Mouse (Mus musculus): ENCODE measurements around the gene Pigb.
A peak's percentile ranks its signal among the peaks of the same experiment; 100 is the strongest.
"Not testable (repeated sequence)": the region's sequence is repeated elsewhere in the genome, so short reads cannot be mapped to it uniquely, and the experiment has no call there.

Pigb gene

DNA sequence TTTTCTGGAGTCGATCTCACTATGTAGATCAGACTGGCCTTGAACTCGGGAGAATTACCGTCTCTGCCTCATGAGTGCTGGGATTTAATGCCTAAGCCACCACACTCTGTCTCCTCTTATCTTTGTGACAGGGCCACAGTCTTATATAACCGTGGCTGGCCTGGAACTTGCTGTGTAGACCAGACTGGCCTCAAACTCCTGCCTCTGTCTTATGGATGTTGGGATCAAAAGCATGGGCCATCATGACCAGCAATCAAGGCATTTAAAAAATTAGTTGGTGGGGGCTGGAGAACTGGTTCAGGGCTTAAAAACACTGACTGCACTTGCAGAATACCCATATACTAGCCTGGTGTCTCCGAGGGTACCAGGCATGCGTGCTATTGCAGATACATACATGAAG lies at the start of gene Pigb:
Gene Pigb (minus strand): TSS at position 299 of the 400 bp plus-strand sequence.
- DNase-seq (ENCODE audit: low spot score): no peak

DNA sequence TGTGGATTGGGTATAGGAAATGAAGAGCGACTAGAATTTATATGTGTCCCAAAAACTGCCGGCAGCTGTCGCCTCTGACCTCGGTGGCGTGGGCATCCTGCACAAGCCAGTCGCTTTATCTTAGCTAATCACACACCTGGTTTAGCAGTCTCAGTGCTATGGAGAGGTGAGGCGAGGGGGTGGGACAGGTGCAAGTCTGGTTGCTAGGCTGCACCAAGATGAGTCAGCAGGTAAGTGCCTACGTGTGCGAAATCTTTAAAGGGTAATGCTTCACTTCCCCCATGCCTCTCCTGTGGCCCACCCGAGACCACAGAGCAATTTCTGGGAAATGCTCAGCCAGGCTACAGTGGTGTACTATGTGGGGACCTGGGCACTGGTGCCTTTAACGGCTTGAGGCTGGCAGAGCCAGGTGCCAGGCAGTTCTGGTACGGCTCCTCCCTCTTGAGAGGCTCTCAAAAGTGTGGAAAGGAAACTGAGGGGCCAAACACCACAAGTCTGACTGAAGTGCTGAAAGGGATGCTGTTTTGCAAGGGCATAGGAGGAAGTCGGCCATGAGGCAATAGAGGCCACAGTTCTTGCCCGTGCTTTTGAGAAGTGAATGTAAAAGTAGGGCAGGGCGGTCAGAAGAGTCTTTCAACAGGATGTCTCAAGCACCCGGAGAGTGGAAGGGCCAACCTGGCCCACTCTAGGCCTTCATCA lies 49.2 kb upstream of the Pigb start:
- no peak for DNase-seq (ENCODE audit: low spot score)

DNA sequence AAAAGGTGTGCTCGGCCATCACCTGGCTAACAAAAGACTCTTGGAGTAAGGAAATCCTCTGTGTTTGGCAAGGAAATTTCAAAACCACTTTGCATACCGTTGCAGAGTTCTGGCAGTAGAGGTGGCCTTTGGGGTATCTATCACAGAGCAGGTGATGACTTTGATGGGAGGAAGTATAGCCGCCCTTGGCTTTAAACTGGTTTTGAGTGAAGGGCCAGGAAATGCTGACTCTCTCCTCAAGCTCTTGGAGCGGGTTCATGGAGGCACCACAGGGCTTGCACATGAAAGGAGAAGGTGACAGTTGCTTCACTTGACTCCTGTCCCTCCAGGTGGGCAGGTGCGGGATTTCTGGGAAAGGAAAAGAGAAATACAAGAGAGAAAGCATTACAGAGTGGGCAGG lies 47.4 kb upstream of the Pigb start:
- no peak for DNase-seq (ENCODE audit: low spot score)

DNA sequence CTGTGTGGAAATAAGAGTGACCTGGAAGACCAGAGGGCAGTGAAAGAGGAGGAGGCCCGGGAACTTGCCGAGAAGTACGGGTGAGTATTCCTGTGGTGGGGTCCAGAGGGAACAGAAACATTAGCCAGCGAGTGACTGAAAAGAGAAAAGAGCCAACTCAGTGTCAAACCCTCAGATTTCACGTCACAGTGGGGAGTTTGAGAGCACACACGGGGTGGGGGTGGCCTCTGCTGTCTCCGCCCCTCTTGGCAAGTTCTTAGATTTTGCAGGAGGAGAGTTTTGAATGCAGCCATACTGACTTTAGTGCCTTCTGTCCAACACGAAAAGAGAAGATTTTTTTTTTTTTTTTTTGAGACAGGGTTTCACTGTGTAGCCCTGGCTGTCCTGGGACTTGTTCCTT lies 46.9 kb upstream of the Pigb start:
- DNase-seq (ENCODE audit: low spot score): no peak

DNA sequence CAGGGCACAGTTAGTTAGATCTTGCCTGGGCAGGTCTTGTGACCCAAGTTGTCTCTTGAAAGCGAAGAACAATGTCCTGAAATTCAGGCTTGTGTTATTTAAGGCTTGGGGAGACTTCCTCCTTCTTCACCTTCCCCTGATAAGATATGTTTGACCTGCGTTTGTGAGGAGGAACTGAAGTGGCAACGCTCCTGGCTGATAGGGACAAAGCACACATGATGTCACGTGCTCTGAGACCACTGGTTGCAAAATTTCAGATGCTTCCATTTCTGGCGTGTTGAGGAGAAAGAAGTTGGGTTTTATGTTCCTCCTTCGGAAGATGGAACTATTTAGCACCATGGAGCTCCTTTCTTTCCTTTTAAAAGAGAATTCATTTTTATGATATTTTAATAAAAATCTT lies 45.7 kb upstream of the Pigb start:
- DNase-seq (ENCODE audit: low spot score): no peak

DNA sequence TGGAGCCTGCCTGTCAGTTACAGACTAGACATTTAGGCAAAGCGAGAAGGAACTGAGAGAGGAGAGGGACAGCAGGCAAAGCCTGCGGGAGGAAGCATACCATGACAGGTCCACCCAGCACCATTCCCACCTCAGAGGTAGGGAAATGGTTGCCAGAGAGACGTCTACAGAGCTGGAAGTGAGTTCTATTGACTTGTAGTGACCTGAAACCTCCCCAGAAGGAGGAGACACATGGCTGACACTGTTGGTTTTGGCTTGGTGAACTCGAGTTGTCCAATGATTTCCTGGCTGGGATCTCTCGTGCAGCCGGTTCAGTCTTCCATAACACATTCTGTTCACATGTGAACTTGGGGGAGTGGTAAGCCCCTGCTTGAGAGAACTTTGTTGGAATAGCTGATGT lies 43.8 kb upstream of the Pigb start:
- DNase-seq (ENCODE audit: low spot score): no peak

DNA sequence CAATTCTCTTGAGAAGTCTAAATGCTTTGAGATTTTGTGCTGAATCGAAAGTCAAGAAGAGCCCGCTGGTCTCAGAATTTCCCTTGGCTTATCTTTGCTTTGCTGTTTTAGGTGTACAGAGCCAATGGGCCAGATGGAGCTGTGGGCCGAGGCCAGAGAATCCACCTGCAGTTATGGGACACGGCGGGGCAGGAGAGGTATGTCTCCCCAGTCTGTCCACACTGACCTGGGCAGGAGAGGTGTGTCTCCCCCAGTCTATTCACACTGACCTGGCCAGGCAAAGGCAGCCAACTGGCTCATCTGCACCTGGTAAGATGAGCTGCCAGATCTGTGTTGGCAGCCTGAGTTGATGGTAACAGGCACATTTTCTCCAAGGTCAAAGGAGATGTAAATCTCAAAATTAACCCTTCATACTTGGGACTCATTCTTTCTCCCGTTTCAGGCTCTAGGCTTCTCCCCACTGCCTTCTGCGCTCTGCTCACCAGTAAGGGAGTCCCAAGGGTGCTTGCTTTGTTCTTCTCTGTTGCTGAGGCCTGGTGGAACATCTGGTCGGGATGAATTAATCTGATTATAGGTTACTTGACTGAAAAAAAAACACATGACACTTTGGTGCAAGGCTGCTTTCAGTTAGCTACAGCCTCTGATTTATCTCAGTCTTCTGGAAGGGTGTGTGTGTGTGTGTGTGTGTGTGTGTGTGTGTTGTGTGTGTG lies 42.3 kb upstream of the Pigb start:
- no peak for DNase-seq (ENCODE audit: low spot score)

DNA sequence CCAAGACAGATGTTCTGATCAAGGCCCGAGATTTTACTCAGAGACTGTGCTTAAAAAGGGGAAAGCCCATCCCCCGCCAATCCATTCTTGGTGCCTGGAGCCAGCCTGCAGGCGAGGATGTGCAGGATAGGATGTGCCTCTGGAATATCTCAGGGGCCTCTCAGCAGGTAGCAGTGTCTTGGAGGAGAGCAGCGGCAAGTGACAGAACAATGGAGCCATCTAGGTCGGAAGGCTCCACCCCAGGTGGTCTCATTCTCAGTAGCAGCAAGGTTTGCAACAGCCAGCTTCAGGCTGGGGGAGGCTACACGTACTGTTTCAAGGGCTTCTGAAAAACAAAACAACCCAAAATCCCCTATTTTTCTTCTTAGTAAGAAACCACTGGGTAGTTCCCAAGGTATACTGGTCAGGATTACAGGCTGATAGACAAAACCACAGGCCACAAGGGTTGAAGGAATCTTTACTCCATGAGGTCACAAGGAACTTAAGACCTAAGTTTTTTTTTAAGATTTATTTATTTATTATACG lies 39.7 kb upstream of the Pigb start:
- no peak for DNase-seq (ENCODE audit: low spot score)

DNA sequence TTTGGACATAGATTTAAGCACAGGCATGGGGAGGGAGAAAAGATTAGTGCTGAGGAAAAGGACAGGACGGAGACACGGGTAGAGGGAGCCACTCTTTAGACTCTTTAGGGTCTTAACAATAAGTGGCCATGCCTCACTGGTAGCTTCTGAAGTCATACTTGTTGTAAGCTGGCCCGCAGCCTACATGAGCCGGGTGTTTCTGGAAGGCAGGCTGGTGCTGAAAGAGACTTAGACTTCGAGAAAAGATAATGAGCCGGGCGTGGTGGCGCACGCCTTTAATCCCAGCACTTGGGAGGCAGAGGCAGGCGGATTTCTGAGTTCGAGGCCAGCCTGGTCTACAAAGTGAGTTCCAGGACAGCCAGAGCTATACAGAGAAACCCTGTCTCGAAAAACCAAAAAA lies 39.2 kb upstream of the Pigb start:
- not testable (repeated sequence) for DNase-seq (ENCODE audit: low spot score)

DNA sequence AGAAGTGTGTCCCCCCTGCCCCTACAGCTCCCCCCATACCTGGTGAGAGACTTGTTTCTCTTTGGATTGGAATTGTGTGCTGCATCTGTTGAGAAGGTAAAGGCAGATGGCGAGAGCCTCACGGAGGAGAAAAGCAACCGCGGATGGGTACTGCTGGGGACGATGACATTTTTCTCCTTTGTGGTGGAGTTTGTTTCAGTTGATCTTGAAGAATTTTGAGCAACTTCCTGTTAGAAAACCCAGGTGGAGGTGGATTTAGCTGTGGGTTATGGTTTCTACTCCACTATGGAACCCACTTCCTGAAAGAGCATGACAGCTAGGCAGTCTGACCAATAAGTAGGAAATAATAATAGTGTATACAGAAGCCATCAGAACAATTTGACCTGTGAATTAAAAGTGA lies 33.0 kb upstream of the Pigb start:
- no peak for DNase-seq (ENCODE audit: low spot score)

DNA sequence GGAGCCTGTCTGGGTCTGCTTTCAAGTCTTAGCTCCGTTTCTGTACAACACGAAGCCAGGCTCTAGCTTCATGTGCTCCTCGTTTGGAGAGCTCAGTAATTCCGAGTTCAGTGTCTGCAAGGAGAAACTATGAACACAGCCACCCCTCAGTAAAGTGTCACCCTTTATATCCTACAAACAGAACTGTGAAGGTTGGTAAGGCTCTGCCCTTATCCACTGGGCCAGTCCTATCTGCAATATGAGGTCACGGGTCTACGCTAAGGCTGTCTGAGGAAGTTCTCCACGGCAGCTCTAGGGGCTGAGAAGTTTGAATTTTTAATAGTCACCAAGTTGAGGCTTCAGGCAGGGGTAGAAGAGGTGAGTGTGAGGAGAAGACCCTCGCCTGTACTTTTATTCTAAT lies 32.2 kb upstream of the Pigb start:
- DNase-seq (ENCODE audit: low spot score): no peak

DNA sequence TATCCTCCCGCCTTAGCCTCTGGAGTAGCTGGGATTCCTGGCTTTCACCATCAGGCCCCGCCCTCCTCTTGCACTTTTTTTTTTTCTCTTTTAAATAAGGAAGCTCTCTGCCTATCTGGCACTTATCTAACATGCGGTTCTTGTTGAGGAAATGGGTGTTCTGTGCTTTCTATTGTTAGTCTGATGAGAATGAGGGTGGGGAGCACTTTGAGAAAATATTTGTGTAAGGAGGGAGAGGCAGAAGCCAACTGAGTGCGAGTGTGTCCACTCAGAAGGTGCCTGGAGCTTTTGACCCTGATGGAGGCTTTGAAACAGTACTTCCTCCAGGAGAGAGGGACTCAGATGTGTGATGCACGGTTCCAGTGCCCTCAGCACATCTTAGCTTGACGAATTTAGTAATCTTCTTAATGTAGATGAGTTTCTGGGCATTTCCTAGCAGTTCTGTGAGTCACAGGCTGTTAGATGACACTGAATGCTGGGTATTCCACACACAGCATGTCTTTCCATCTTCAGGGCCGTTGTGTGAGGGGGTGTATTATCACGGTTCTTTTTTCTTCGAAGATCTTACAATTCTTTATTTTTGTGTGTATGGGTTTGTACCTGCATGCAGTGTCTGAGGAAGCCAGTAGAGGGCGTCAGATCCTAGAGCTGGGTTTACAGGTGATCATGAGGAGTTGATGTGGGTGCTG lies 30.9 kb upstream of the Pigb start:
- DNase-seq (ENCODE audit: low spot score): no peak

DNA sequence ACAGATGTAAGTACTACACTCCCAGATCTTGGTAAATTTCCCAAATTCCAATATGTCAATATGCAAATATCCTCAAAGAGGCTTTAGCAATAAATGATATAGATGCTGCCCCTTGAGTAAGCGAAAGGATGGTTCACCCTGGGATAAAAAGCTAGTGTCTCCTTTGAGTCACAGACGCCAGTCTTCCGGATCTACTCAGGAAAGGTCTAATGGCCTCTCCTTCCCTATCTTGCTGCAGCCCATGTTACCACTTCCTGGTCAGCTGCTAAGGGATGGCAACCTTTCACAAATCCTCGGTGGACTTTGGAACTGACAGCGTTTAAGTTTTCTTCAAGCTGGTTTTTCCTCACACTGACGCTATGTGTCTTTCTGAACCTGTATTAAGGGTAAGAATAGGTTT lies 28.5 kb upstream of the Pigb start:
- DNase-seq (ENCODE audit: low spot score): no peak

DNA sequence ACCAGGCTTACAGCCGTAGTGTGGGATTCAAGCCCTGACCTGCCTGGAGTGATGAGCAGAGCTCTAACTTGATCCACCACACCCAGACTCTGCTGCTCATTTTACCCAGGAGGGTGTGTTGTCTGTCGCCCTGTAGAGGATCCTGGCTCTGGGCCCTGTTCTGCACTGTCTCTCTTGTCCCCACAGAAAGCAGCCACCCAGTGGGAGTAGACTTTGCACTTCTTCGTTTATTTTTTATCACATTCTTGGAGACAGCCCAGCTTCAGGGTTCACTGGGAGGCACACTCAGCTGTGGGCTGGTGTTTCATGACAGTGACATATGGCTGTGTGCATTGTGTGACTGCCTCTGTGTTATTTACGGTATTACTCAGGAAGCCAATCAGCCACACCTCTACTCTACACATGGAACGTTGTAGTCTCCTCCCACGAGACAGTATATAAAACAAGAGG lies 28.1 kb upstream of the Pigb start:
- DNase-seq (ENCODE audit: low spot score): peak; percentile 52

DNA sequence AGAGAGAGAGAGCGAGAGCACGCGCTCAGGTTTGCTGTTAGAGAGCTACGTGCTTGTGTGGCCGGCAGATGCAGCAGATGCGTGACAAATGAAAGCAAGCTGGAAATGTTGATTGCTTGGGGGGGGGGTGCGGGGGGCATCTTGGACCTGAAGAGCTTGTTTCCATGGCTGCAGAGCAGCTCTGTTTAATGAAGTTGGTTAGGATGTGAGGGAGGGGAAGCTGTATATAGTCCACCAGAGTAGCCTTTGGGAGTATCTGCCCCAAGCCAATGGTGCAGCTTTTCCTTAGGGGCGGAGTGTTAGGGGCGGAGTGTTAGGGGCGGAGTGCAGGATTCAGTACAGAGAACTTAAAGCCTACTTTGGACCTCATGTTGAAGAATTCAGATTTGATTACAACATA lies 26.9 kb upstream of the Pigb start:
- no peak for DNase-seq (ENCODE audit: low spot score)

DNA sequence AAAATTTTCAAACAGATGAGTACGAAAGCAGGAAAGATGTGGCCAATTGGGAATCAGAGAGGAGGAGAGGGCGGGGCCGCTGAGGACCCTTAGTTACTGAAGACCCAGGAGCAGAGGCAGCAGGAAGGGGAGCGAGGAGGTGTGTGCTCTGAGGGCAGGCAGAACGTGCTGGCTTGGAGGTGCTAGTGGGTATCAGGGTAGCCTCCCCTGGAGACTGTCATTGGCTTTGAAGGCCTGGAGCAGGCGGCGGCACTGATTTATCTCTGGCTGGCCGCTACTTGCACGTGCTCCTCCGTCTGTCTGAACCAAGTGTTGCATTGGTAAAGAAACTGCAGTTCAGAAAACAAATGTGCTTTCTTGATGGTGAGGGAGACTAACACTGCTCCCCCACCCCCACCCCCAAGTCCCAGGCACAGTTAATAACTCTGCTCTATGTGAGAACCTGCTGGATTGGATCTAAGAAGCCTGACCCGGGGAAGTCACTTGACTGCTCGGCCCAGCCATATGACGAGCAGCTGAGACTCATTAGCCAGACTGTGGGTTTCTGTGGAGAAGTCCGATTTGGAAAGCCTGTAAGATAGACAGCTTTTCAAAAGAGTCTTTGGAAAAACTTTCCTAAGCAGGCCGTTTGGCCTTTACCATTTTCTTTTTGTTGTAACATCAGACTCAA lies 23.6 kb upstream of the Pigb start:
- no peak for DNase-seq (ENCODE audit: low spot score)

DNA sequence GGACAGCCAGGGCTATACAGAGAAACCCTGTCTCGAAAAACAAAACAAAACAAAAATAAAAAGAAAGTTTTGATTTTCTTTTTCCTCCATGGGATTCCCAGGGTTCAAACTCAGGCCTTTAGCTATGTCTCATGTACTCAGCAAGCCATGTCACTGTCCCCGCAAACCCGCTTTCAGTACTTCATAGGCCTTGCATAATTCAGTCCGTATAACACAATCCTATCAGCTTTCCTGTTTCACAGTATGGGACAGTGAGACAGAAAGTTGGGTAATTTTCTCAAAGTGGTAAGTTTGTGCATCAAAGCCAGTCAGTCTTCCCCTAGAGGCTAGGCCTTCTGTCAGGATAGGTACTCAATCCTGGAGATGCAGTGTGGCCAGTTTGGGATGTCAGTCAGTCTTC lies 19.0 kb upstream of the Pigb start:
- no peak for DNase-seq (ENCODE audit: low spot score)

DNA sequence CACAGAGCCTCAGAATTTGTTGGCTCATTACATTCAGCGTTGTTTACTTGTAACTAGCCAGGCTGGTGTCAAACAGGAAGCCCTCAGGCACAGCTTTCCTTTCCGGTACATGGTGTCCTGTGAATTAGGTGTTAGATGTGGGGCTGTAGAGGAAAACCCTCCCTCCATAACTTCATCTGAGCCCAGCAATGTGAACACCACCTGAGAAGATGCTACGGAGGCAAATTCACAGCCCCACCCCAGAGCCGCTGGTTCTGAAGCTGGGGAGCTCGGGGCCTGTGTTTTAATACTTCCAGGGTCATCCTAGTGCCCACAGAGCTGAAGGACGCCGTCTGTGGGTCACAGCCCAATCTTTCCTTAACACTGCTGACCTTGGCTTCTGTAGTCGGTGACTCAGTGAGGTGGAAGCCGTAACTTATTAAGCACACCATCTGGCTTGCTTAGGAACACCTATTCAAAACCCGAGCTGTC lies 15.3 kb upstream of the Pigb start:
- no peak for DNase-seq (ENCODE audit: low spot score)

DNA sequence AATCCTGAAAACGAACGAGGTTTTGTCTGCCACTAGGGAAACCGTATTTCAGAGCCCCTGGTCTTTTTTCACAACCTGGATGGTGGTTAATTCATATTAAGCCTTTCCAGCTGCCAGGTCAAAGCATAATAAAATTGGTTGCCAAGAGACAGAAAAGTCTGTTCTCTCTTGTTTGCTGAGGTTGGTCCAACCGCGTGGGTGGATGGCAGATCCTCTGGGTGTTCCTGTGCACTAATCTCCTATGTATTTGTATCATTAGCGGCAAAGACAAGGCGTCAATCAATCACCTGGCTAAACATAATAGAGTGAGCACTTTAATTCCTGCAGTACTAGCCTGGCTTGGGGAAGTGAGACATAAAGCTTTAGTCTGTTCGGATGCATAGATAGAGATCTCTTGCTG lies 10.4 kb upstream of the Pigb start:
- no peak for DNase-seq (ENCODE audit: low spot score)

DNA sequence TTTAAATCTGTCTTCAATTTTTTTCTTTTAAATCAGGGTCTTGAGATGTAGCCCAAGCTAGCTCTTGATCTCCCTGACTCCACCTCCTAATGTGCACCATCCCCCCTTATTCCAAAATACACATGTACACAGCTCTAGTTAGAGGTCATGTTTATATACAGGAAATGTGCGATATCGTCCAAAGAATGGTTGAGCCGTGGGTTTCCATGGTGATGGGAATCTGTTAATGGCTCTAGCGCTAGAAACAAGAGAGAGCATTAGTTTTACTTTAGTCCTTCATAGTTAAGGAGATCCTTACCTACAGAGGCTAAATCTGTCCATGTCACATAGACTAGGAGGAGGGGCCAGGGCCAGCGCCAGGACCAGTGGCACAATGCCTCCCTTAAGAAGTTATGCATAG lies 9.7 kb upstream of the Pigb start:
- no peak for DNase-seq (ENCODE audit: low spot score)

DNA sequence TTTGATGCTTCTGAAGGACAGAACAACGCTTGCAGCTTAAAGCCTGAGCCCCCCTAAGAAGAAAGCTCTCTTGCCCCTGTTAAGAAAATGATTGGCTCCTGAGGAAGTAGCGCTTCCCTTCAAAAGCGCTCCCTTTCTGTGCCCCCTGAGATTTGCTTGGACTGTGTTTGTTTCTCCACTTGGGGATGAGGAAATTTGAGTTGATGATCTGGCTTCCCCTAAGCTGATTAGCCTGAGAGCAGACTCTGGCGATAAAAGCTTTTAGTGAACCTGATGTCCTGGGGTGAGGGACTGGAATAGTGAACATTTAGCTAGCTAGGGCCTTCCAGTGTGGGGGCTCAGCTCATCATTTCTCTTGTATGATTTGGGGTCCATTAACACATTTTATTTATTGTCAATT lies 8.7 kb upstream of the Pigb start:
- no peak for DNase-seq (ENCODE audit: low spot score)

DNA sequence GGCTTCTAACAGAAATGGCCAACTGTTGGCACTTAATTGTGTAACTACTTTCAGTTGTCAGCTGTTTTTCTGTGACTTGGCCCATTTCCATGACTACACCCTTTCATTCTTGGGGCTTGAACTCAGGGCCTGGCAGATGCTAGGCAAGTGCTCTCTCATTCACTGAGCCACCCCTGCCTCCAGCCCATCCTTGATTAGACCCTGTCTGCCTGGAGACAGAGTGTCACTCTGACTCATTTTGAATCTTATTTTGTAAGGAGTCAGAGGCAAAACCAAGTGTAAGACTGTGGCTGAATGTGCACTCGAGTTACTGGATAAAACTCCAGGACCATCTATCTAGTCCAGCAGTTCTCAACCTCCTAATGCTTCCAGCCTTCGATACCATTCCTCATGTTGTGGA lies 7.7 kb upstream of the Pigb start:
- DNase-seq (ENCODE audit: low spot score): no peak
